Comparison of ENCODE assay signal across 9 mouse cellular contexts in the genomic region with DNA sequence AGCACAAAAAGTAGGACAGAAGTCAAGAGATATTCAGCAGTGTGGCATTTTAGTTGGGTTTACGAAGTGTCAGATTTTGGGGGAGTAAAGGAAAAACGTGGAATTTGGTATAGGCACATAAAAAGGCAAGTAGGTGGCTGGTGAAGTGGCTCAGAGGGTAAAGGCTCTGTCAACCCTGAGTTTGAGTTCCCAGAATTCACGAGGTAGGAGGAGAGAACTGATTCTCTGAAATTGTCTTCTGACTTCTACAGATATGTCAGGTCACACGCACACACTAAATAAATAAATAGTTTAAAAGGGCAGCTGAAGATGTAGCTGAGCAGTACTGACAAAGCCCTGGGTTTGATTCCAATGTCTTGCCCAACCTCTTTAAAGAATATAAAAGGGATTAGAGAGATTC. TPM values are rescaled to one million over a fixed set of nuclear protein-coding genes. Genes with fewer than 3 reads are reported as not detected.
DNase-seq lines count a peak whose midpoint lies in the region; ATAC-seq and TF ChIP-seq lines count a peak whose summit lies in the region.
"Had no signal": no experiment of that assay in that cellular context is flagged by ENCODE, and none has a peak within 500 bp of the region (broad histone marks: within the 10 kb centered on the region; RNA-seq: fewer than 3 reads in every experiment).

No protein-coding gene starts in this region.

- no peaks in the 10 kb centered on the region for H3K27me3 ChIP-seq in liver, adult 2 months (ENCODE audit: control insufficient read depth, insufficient read depth, low read length)
- H3K27me3 ChIP-seq in forebrain, embryonic 13.5 days: no peaks in the 10 kb centered on the region
- H3K27me3 ChIP-seq in limb, embryonic 11.5 days (ENCODE audit: control insufficient read depth, insufficient read depth, low read length): no peaks in the 10 kb centered on the region; the same call in 1 of the 2 replicates
- H3K27me3 ChIP-seq in neural tube, embryonic 15.5 days (replicated peaks): no peaks in the 10 kb centered on the region

- peaks cover 5% of the 10 kb centered on the region for H3K4me1 ChIP-seq in liver, adult 2 months (ENCODE audit: control insufficient read depth, insufficient read depth, low read length)
- peaks cover 35% of the 10 kb centered on the region for H3K4me1 ChIP-seq in forebrain, embryonic 13.5 days
- H3K4me1 ChIP-seq in limb, embryonic 11.5 days (ENCODE audit: control insufficient read depth, insufficient read depth, low read length): peaks cover 7% of the 10 kb centered on the region
- H3K4me1 ChIP-seq in neural tube, embryonic 15.5 days: peaks cover 46% of the 10 kb centered on the region

- no peak for TF ChIP-seq CTCF in liver, adult 2 months (IDR thresholded peaks at IDR 0.05; ENCODE audit: low read depth, low read length)

- ATAC-seq in forebrain, embryonic 13.5 days: no peak
- ATAC-seq in limb, embryonic 11.5 days (ENCODE audit: insufficient number of reproducible peaks, low FRiP score, low TSS enrichment, low read depth): no peak
- ATAC-seq in neural tube, embryonic 15.5 days (ENCODE audit: low FRiP score): no peak

- peaks cover 6% of the 10 kb centered on the region; the same call in 1 of the 2 replicates for H3K36me3 ChIP-seq in liver, adult 2 months (ENCODE audit: control insufficient read depth, insufficient read depth, low read length)
- no peaks in the 10 kb centered on the region for H3K36me3 ChIP-seq in forebrain, embryonic 13.5 days (ENCODE audit: poor library complexity, severe bottlenecking)
- no peaks in the 10 kb centered on the region for H3K36me3 ChIP-seq in limb, embryonic 11.5 days (ENCODE audit: control insufficient read depth, insufficient read depth, low read length)
- H3K36me3 ChIP-seq in neural tube, embryonic 15.5 days: 0 out of 2 replicates have a peak, but pooled peaks cover 2% of the 10 kb centered on the region

- no peaks in the 10 kb centered on the region for H3K9me3 ChIP-seq in forebrain, embryonic 13.5 days (replicated peaks)
- no peaks in the 10 kb centered on the region for H3K9me3 ChIP-seq in limb, embryonic 11.5 days (ENCODE audit: control insufficient read depth, low read length)
- H3K9me3 ChIP-seq in neural tube, embryonic 15.5 days (replicated peaks): no peaks in the 10 kb centered on the region

- peak overlapping the region; percentile 75 for H3K4me2 ChIP-seq in forebrain, embryonic 13.5 days
- H3K4me2 ChIP-seq in limb, embryonic 11.5 days (ENCODE audit: low read depth, severe bottlenecking): peak overlapping the region; percentile 80; the same call in 1 of the 2 replicates
- peak overlapping the region; percentile 73 for H3K4me2 ChIP-seq in neural tube, embryonic 15.5 days

- no peak for TF ChIP-seq POLR2A in liver, adult 2 months (IDR thresholded peaks at IDR 0.05; ENCODE audit: extremely low read depth, insufficient read depth, low read length)

- 25% methylated on average over 4 of the region's 4 CpGs for WGBS in liver, adult 2 months
- WGBS in forebrain, embryonic 13.5 days: 76% methylated on average over 4 of the region's 4 CpGs
- WGBS in limb, embryonic 11.5 days: 82% methylated on average over 4 of the region's 4 CpGs
- 78% methylated on average over 4 of the region's 4 CpGs for WGBS in neural tube, embryonic 15.5 days

- DNase-seq in liver, adult 2 months (ENCODE audit: extremely low read depth, low read depth, low spot score): no peak
- DNase-seq in liver: no peak
- DNase-seq in limb, embryonic 11.5 days (ENCODE audit: low spot score): no peak
- DNase-seq in layer of hippocampus, adult 8-10 months (ENCODE audit: low spot score in 2 of 2): no peak
- DNase-seq in right cerebral cortex, postnatal 10 days (ENCODE audit: low spot score in 2 of 2): no peak

- no peak overlapping the region for H3K9ac ChIP-seq in liver, adult 2 months (ENCODE audit: low read depth, low read length)
- H3K9ac ChIP-seq in forebrain, embryonic 13.5 days: no peak overlapping the region
- H3K9ac ChIP-seq in limb, embryonic 11.5 days (ENCODE audit: low read length): no peak overlapping the region
- H3K9ac ChIP-seq in neural tube, embryonic 15.5 days (replicated peaks): no peak overlapping the region; the same call in 1 of the 2 replicates

- no peak overlapping the region for H3K4me3 ChIP-seq in liver, adult 2 months (ENCODE audit: insufficient read depth, low read depth, low read length)
- peak overlapping the region; percentile 88; the same call in 1 of the 2 replicates for H3K4me3 ChIP-seq in forebrain, embryonic 13.5 days
- H3K4me3 ChIP-seq in limb, embryonic 11.5 days (ENCODE audit: low read depth, low read length): no peak overlapping the region
- H3K4me3 ChIP-seq in neural tube, embryonic 15.5 days (replicated peaks): peak overlapping the region; percentile 88

- peak overlapping the region; percentile 83; the same call in 1 of the 2 replicates for H3K27ac ChIP-seq in liver, adult 2 months (replicated peaks; ENCODE audit: insufficient read depth, low read depth, low read length)
- no peak overlapping the region for H3K27ac ChIP-seq in forebrain, embryonic 13.5 days
- no peak overlapping the region for H3K27ac ChIP-seq in limb, embryonic 11.5 days (replicated peaks; ENCODE audit: low read depth, low read length)
- H3K27ac ChIP-seq in neural tube, embryonic 15.5 days (replicated peaks): no peak overlapping the region

- H3K79me2 ChIP-seq in liver, adult 2 months (ENCODE audit: control insufficient read depth, insufficient read depth, low read length): peaks cover 9% of the 10 kb centered on the region; the same call in 1 of the 2 replicates

RNA-seq across cellular contexts. Expression of a gene that starts 3.4 kb away (rescaled TPM):
- total RNA-seq in liver, adult 2 months (2014; rRNA removed): 0.54 and 0.55 TPM in 2 replicates
- 2.2 and 4.6 TPM in 2 replicates for polyA plus RNA-seq in liver, adult 2 months (2012; rRNA removed)
- 88.7 and 105 TPM in 2 replicates for polyA plus RNA-seq in forebrain, embryonic 13.5 days (2015; fragmentation: Nextera tagmentation; extraction: Ambion mirVana)
- polyA plus RNA-seq in limb, embryonic 11.5 days (2014; fragmentation: Nextera tagmentation; extraction: Ambion mirVana): 14.9 and 17.7 TPM in 2 replicates
- polyA plus RNA-seq in neural tube, embryonic 15.5 days (2015; fragmentation: Nextera tagmentation; extraction: Ambion mirVana): 164 and 191 TPM in 2 replicates
- total RNA-seq in layer of hippocampus, adult 8-10 months (2022): 10 to 100 TPM; 14.1 to 17.8 (median 16.2) TPM

RNA-seq across cellular contexts. Expression of a gene that starts 9.8 kb away (rescaled TPM):
- 9.5 and 15.1 TPM in 2 replicates for total RNA-seq in liver, adult 2 months (2014; rRNA removed)
- 16.9 and 28.0 TPM in 2 replicates for polyA plus RNA-seq in liver, adult 2 months (2012; rRNA removed)
- 49.7 and 56.4 TPM in 2 replicates for polyA plus RNA-seq in forebrain, embryonic 13.5 days (2015; fragmentation: Nextera tagmentation; extraction: Ambion mirVana)
- 30.9 and 41.1 TPM in 2 replicates for polyA plus RNA-seq in limb, embryonic 11.5 days (2014; fragmentation: Nextera tagmentation; extraction: Ambion mirVana)
- 68.1 and 87.0 TPM in 2 replicates for polyA plus RNA-seq in neural tube, embryonic 15.5 days (2015; fragmentation: Nextera tagmentation; extraction: Ambion mirVana)
- total RNA-seq in layer of hippocampus, adult 8-10 months (2022): 100 to 1,000 TPM in 1 of 4 experiments, 10 to 100 TPM in 3; 89.3 to 104 (median 93.8) TPM

RNA-seq across cellular contexts. Expression of a gene that starts 10.7 kb away (rescaled TPM):
- 24.3 and 27.3 TPM in 2 replicates for total RNA-seq in liver, adult 2 months (2014; rRNA removed)
- 11.1 and 13.4 TPM in 2 replicates for polyA plus RNA-seq in liver, adult 2 months (2012; rRNA removed)
- 67.9 and 74.9 TPM in 2 replicates for polyA plus RNA-seq in forebrain, embryonic 13.5 days (2015; fragmentation: Nextera tagmentation; extraction: Ambion mirVana)
- polyA plus RNA-seq in limb, embryonic 11.5 days (2014; fragmentation: Nextera tagmentation; extraction: Ambion mirVana): 78.7 and 82.5 TPM in 2 replicates
- polyA plus RNA-seq in neural tube, embryonic 15.5 days (2015; fragmentation: Nextera tagmentation; extraction: Ambion mirVana): 58.2 and 61.1 TPM in 2 replicates
- 10 to 100 TPM; 59.5 to 63.3 (median 59.8) TPM for total RNA-seq in layer of hippocampus, adult 8-10 months (2022)

RNA-seq across cellular contexts. Expression of a gene that starts 17.7 kb away (rescaled TPM):
- 28.1 and 30.9 TPM in 2 replicates for total RNA-seq in liver, adult 2 months (2014; rRNA removed)
- polyA plus RNA-seq in liver, adult 2 months (2012; rRNA removed): 49.1 and 90.1 TPM in 2 replicates
- 54.6 and 58.1 TPM in 2 replicates for polyA plus RNA-seq in forebrain, embryonic 13.5 days (2015; fragmentation: Nextera tagmentation; extraction: Ambion mirVana)
- polyA plus RNA-seq in limb, embryonic 11.5 days (2014; fragmentation: Nextera tagmentation; extraction: Ambion mirVana): 34.4 and 39.7 TPM in 2 replicates
- polyA plus RNA-seq in neural tube, embryonic 15.5 days (2015; fragmentation: Nextera tagmentation; extraction: Ambion mirVana): 65.6 and 66.7 TPM in 2 replicates
- total RNA-seq in layer of hippocampus, adult 8-10 months (2022): 10 to 100 TPM; 69.9 to 90.4 (median 73.4) TPM

RNA-seq across cellular contexts. Expression of a gene that starts 54.5 kb away (rescaled TPM):
- not detected in 2 replicates for total RNA-seq in liver, adult 2 months (2014; rRNA removed)
- not detected in 2 replicates for polyA plus RNA-seq in liver, adult 2 months (2012; rRNA removed)
- polyA plus RNA-seq in forebrain, embryonic 13.5 days (2015; fragmentation: Nextera tagmentation; extraction: Ambion mirVana): 0.23 TPM in 1 of 2 replicates, not detected in the other
- 0.68 and 0.88 TPM in 2 replicates for polyA plus RNA-seq in limb, embryonic 11.5 days (2014; fragmentation: Nextera tagmentation; extraction: Ambion mirVana)
- polyA plus RNA-seq in neural tube, embryonic 15.5 days (2015; fragmentation: Nextera tagmentation; extraction: Ambion mirVana): 0.20 and 1.3 TPM in 2 replicates
- total RNA-seq in layer of hippocampus, adult 8-10 months (2022): 1 to 10 TPM in 1 of 4 experiments, under 1 TPM in 2, not detected in 1; 0.61 to 1.8 (median 0.87) TPM
- total RNA-seq: monocyte, adult 5-6 weeks had no signal
- polyA plus RNA-seq: testis, adult 2 months had no signal

Comparison
In these comparisons a context has a peak if more than half of its experiments do, and no peak if none do; other contexts are left out.
1. H3K4me3 ChIP-seq: peak in forebrain, embryonic 13.5 days (single experiment) and neural tube, embryonic 15.5 days (single experiment); none in liver, adult 2 months (single experiment) and limb, embryonic 11.5 days (single experiment).
2. Peak in every context shown above with its lines, with median percentiles within 50 percentile points of each other: H3K4me2 ChIP-seq.